Mouse (Mus musculus) retina, postnatal 7 days (tissue): ENCODE measurements around the gene Mta2.
"Not testable (repeated sequence)": the region's sequence is repeated elsewhere in the genome, so short reads cannot be mapped to it uniquely, and the experiment has no call there.

ENCODE experiments used
- DNase-seq: peaks from one replicate; pipeline ENCODE4 v3.0.0-alpha.2; 2012; ENCODE audit warnings: low read depth, low spot score

Mta2 gene

GRCm38 (mm10) chr19:8941515-8942217 lies at the start of gene Mta2:
TSS of gene Mta2 (plus strand) at chr19:8941875.
- peak; percentile 91 for DNase-seq

GRCm38 (mm10) chr19:8892829-8893766 lies 48.6 kb upstream of the Mta2 start, which contains the start of gene Ints5:
TSS of gene Ints5 (plus strand) at chr19:8893005.
- peak; percentile 84 for DNase-seq

GRCm38 (mm10) chr19:8895397-8895960 lies 46.2 kb upstream of the Mta2 start:
- DNase-seq: no peak

GRCm38 (mm10) chr19:8896231-8896630 lies 45.4 kb upstream of the Mta2 start:
- not testable (repeated sequence) for DNase-seq

- DNase-seq: not testable (repeated sequence)
Measured at GRCm38 (mm10) chr19:8897211-8897864, 44.3 kb upstream of the Mta2 start.

- peak; percentile 93 for DNase-seq
Measured at GRCm38 (mm10) chr19:8897865-8898495, 43.7 kb upstream of the Mta2 start, which contains the start of gene Ganab. TSS of gene Ganab (plus strand) at chr19:8898071.

GRCm38 (mm10) chr19:8898576-8898975 lies 43.1 kb upstream of the Mta2 start:
- DNase-seq: no peak

GRCm38 (mm10) chr19:8899079-8899478 lies 42.6 kb upstream of the Mta2 start:
- no peak for DNase-seq

- no peak for DNase-seq
Measured at GRCm38 (mm10) chr19:8903412-8903811, 38.3 kb upstream of the Mta2 start.

GRCm38 (mm10) chr19:8908531-8908930 lies 33.1 kb upstream of the Mta2 start:
- no peak for DNase-seq

- DNase-seq: no peak
Measured at GRCm38 (mm10) chr19:8911810-8912209, 29.9 kb upstream of the Mta2 start.

GRCm38 (mm10) chr19:8914212-8914611 lies 27.5 kb upstream of the Mta2 start:
- no peak for DNase-seq

GRCm38 (mm10) chr19:8919000-8919399 lies 22.7 kb upstream of the Mta2 start:
- no peak for DNase-seq

- DNase-seq: no peak
Measured at GRCm38 (mm10) chr19:8919684-8920072, 22.0 kb upstream of the Mta2 start.

- DNase-seq: peak; percentile 88
Measured at GRCm38 (mm10) chr19:8920073-8920736, 21.5 kb upstream of the Mta2 start, which contains the start of gene B3gat3. TSS of gene B3gat3 (plus strand) at chr19:8920374.

- no peak for DNase-seq
Measured at GRCm38 (mm10) chr19:8920836-8921291, 20.8 kb upstream of the Mta2 start.

- DNase-seq: no peak
Measured at GRCm38 (mm10) chr19:8921741-8922140, 19.9 kb upstream of the Mta2 start.

GRCm38 (mm10) chr19:8926766-8927165 lies 14.9 kb upstream of the Mta2 start:
- no peak for DNase-seq

- DNase-seq: no peak
Measured at GRCm38 (mm10) chr19:8927891-8928525, 13.7 kb upstream of the Mta2 start.

- no peak for DNase-seq
Measured at GRCm38 (mm10) chr19:8928689-8929223, 12.9 kb upstream of the Mta2 start.
